Mouse (Mus musculus) cerebellum, adult 9-10 months (tissue): Measurements from ENCODE around the gene Gnai2.
A peak's percentile ranks its signal among the peaks of the same experiment; 100 is the strongest.

Experiments used
- DNase-seq: peaks from one replicate; pipeline ENCODE4 v3.0.0; 2022

Gene Gnai2

GRCm38 (mm10) chr9:107629901-107630425, 5.2 kb downstream of the Gnai2 start:
- no peak for DNase-seq

GRCm38 (mm10) chr9:107629411-107629730, 5.8 kb downstream of the Gnai2 start:
- no peak for DNase-seq

GRCm38 (mm10) chr9:107628721-107629410, 6.3 kb downstream of the Gnai2 start:
- no peak for DNase-seq

GRCm38 (mm10) chr9:107627387-107628255, 7.5 kb downstream of the Gnai2 start:
- DNase-seq = no peak

GRCm38 (mm10) chr9:107626844-107627277, 8.3 kb downstream of the Gnai2 start:
- peak; percentile 83 for DNase-seq

- DNase-seq = no peak
Observed at GRCm38 (mm10) chr9:107626158-107626843, 8.9 kb downstream of the Gnai2 start.

- DNase-seq = no peak
Observed at GRCm38 (mm10) chr9:107625351-107626128, 9.6 kb downstream of the Gnai2 start.

GRCm38 (mm10) chr9:107624951-107625350, 10.2 kb downstream of the Gnai2 start:
- no peak for DNase-seq

GRCm38 (mm10) chr9:107624539-107624938, 10.6 kb downstream of the Gnai2 start:
- no peak for DNase-seq

- DNase-seq = peak; percentile 67
Observed at GRCm38 (mm10) chr9:107620954-107621353, 14.2 kb downstream of the Gnai2 start.

GRCm38 (mm10) chr9:107619546-107619879, 15.7 kb downstream of the Gnai2 start:
- no peak for DNase-seq

GRCm38 (mm10) chr9:107618778-107619545, 16.2 kb downstream of the Gnai2 start:
- peak; percentile 59 for DNase-seq

GRCm38 (mm10) chr9:107618098-107618497, 17.1 kb downstream of the Gnai2 start:
- no peak for DNase-seq

GRCm38 (mm10) chr9:107617461-107617860, 17.7 kb downstream of the Gnai2 start:
- no peak for DNase-seq

GRCm38 (mm10) chr9:107615035-107615434, 20.1 kb downstream of the Gnai2 start:
- no peak for DNase-seq

- no peak for DNase-seq
Observed at GRCm38 (mm10) chr9:107612945-107613569, 22.1 kb downstream of the Gnai2 start.

- peak; percentile 97 for DNase-seq
Observed at GRCm38 (mm10) chr9:107612191-107612944, 22.8 kb downstream of the Gnai2 start.

GRCm38 (mm10) chr9:107611456-107612190, 23.5 kb downstream of the Gnai2 start:
- no peak for DNase-seq

- no peak for DNase-seq
Observed at GRCm38 (mm10) chr9:107609433-107609830, 25.7 kb downstream of the Gnai2 start.
